Mouse (Mus musculus) regulatory T cell (primary cell): ENCODE results near the gene Rbms1.

Source experiments
- in situ Hi-C: fragments of 300-600 bp; cut with MboI, MseI; formaldehyde crosslinking; loops from one replicate; pipeline ENCODE4 v1.15.1; 2025; ENCODE audit warnings: high pct_unique_total_duplicates

The Rbms1 gene

GRCm38 (mm10) chr2:60809441-60809921 lies 153.5 kb downstream of the Rbms1 start:
- in situ Hi-C loops, result no loop called here

GRCm38 (mm10) chr2:60808822-60809221 lies 154.2 kb downstream of the Rbms1 start:
- in situ Hi-C loops, result no loop called here

- in situ Hi-C loops, result no loop called here
Measured at GRCm38 (mm10) chr2:60807341-60808195, 155.4 kb downstream of the Rbms1 start.

- in situ Hi-C loops, result no loop called here
Measured at GRCm38 (mm10) chr2:60804763-60805162, 158.2 kb downstream of the Rbms1 start.

- in situ Hi-C loops, result no loop called here
Measured at GRCm38 (mm10) chr2:60803377-60803776, 159.6 kb downstream of the Rbms1 start.

- in situ Hi-C loops, result no loop called here
Measured at GRCm38 (mm10) chr2:60802828-60803227, 160.2 kb downstream of the Rbms1 start.

- in situ Hi-C loops, result no loop called here
Measured at GRCm38 (mm10) chr2:60802191-60802590, 160.8 kb downstream of the Rbms1 start.

GRCm38 (mm10) chr2:60801571-60802155 lies 161.3 kb downstream of the Rbms1 start:
- in situ Hi-C loops, result no loop called here

GRCm38 (mm10) chr2:60800921-60801558 lies 162.0 kb downstream of the Rbms1 start:
- in situ Hi-C loops, result no loop called here

- in situ Hi-C loops, result loop anchor here (5.0 to 10.0 kb wide), 2 partner anchors 63 to 1565 kb away; no protein-coding TSS in a partner anchor
Measured at GRCm38 (mm10) chr2:60799816-60800215, 163.2 kb downstream of the Rbms1 start.

- in situ Hi-C loops, result loop anchor here (5.0 to 10.0 kb wide), 2 partner anchors 62 to 1566 kb away; no protein-coding TSS in a partner anchor
Measured at GRCm38 (mm10) chr2:60798767-60799529, 164.0 kb downstream of the Rbms1 start.

- in situ Hi-C loops, result loop anchor here (5.0 to 10.0 kb wide), 2 partner anchors 60 to 1568 kb away; no protein-coding TSS in a partner anchor
Measured at GRCm38 (mm10) chr2:60796969-60797669, 165.9 kb downstream of the Rbms1 start.

- in situ Hi-C loops, result loop anchor here (5.0 to 10.0 kb wide), 2 partner anchors 59 to 1568 kb away; no protein-coding TSS in a partner anchor
Measured at GRCm38 (mm10) chr2:60796616-60796968, 166.4 kb downstream of the Rbms1 start.

GRCm38 (mm10) chr2:60795861-60796260 lies 167.1 kb downstream of the Rbms1 start:
- in situ Hi-C loops, result loop anchor here (5.0 to 10.0 kb wide), 2 partner anchors 59 to 1569 kb away; no protein-coding TSS in a partner anchor

- in situ Hi-C loops, result loop anchor here (10.0 kb wide), 1 partner anchor 1572 kb away; no protein-coding TSS in a partner anchor
Measured at GRCm38 (mm10) chr2:60792506-60792905, 170.5 kb downstream of the Rbms1 start.

GRCm38 (mm10) chr2:60789126-60789525 lies 173.9 kb downstream of the Rbms1 start:
- in situ Hi-C loops, result no loop called here

- in situ Hi-C loops, result no loop called here
Measured at GRCm38 (mm10) chr2:60788173-60788908, 174.7 kb downstream of the Rbms1 start.

GRCm38 (mm10) chr2:60787088-60787487 lies 175.9 kb downstream of the Rbms1 start:
- in situ Hi-C loops, result no loop called here

GRCm38 (mm10) chr2:60786289-60786688 lies 176.7 kb downstream of the Rbms1 start:
- in situ Hi-C loops, result no loop called here

GRCm38 (mm10) chr2:60774501-60774900 lies 188.5 kb downstream of the Rbms1 start:
- in situ Hi-C loops, result no loop called here
